Mouse (Mus musculus): Measurements from ENCODE around the gene Josd2.

DNA sequence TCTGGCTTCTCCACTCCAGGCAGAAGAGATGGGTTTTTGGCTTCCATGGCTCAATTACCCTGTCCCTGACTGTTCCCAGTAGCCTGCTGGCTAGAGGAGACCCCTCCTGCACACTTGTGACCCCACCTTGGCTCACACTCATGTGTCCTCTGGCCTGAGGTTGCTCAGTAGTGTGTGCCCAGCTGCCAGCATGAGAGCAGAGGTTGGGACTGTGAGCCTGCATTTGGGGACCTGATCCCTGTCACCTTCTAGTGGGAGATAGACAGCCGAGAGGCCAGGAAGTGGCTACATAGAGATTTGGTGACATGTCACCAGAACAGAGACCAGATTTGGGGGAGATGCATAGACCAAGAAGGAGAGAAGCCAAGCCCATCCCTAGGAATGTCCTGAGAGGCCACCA, 30.6 kb upstream of the Josd2 start:
- no peak for TF ChIP-seq E2F4 (IDR thresholded peaks at IDR 0.05; ENCODE audit: insufficient read depth)
- TF ChIP-seq MAX (IDR thresholded peaks at IDR 0.05; ENCODE audit: low read depth) = no peak

All from myocyte (in vitro differentiated cells).